Mouse (Mus musculus) midbrain, postnatal 0 days (tissue): ENCODE measurements around the gene Patj. TPM values are rescaled to one million over a fixed set of nuclear protein-coding genes. Genes with fewer than 3 reads are reported as not detected.

Source experiments
- ATAC-seq: fragments of 200-750 bp; cut with Nextera tagmentation; 2 replicates; pipeline ENCODE4 v1.8.0; 2017; ENCODE audit warnings: moderate number of reproducible peaks, mild to moderate bottlenecking, moderate TSS enrichment, moderate library complexity; ENCODE audit not compliant: low FRiP score
- DNase-seq: peaks from one replicate; pipeline ENCODE4 v3.0.0-alpha.2; 2015; ENCODE audit warnings: low spot score
- H3K27ac ChIP-seq: fragments of 300-500 bp; sonication (generic); 2 replicates; pipeline ENCODE4 v1.5.1; 2014; ENCODE audit warnings: low read depth, mild to moderate bottlenecking, low read length, mixed read lengths
- H3K27me3 ChIP-seq: fragments of 300-500 bp; sonication (generic); 2 replicates; pipeline ENCODE4 v1.6.1; 2014; ENCODE audit warnings: low read length, control low read depth, mixed read lengths; ENCODE audit not compliant: insufficient read depth
- H3K36me3 ChIP-seq: fragments of 300-500 bp; sonication (generic); 2 replicates; pipeline ENCODE4 v1.6.1; 2014; ENCODE audit warnings: low read length, control low read depth, mixed read lengths; ENCODE audit not compliant: insufficient read depth
- H3K4me1 ChIP-seq: fragments of 300-500 bp; sonication (generic); 2 replicates; pipeline ENCODE4 v1.6.1; 2014; ENCODE audit warnings: mild to moderate bottlenecking, control low read depth, antibody characterized with exemption, low read length, mixed read lengths; ENCODE audit not compliant: insufficient read depth
- H3K4me2 ChIP-seq: fragments of 300-500 bp; sonication (generic); 2 replicates; pipeline ENCODE4 v1.6.1; 2014; ENCODE audit warnings: low read depth, mild to moderate bottlenecking, low read length, mixed read lengths; ENCODE audit not compliant: poor library complexity, severe bottlenecking
- H3K4me3 ChIP-seq: fragments of 300-500 bp; sonication (generic); 2 replicates; pipeline ENCODE4 v1.5.1; 2014; ENCODE audit warnings: low read depth, mild to moderate bottlenecking, low read length, moderate library complexity
- H3K9ac ChIP-seq: fragments of 300-500 bp; sonication (generic); replicated peaks from 2 replicates; pipeline ENCODE4 v1.6.1; 2014; ENCODE audit warnings: mild to moderate bottlenecking, low read length, moderate library complexity, mixed read lengths; ENCODE audit not compliant: poor library complexity, severe bottlenecking
- H3K9me3 ChIP-seq: fragments of 300-500 bp; sonication (generic); 2 replicates; pipeline ENCODE4 v1.6.1; 2016; ENCODE audit warnings: low read length, control low read depth
- CTCF ChIP-seq: IDR thresholded peaks from 2 replicates; pipeline ENCODE4 v1.5.1; 2016; ENCODE audit warnings: antibody characterized with exemption, mild to moderate bottlenecking
- WGBS: fragments of 180-500 bp; shearing (Covaris S2); extraction: QIAGEN DNeasy Blood & Tissue Kit; methylation state at CpG from one replicate; pipeline ENCODE4 v1.1.7; 2014; 5-methylcytosine and 5-hydroxymethylcytosine counted together
- polyA plus RNA-seq: library from polyadenylated mRNA; unstranded; fragments of >200 nt; fragmentation: Nextera tagmentation; extraction: Ambion mirVana; gene quantifications from 2 replicates; pipeline ENCODE4 v1.2.1, GENCODE M21; 2015
- total RNA-seq: library from RNA; depleted of rRNA; stranded (reverse); fragments of >200 nt; gene quantifications from 2 replicates; pipeline ENCODE4 v1.2.3, GENCODE M21; 2014

Gene Patj
- total and polyA plus RNA-seq, 2 experiments from 2014 or later = 6.9 to 16.9 TPM

DNA sequence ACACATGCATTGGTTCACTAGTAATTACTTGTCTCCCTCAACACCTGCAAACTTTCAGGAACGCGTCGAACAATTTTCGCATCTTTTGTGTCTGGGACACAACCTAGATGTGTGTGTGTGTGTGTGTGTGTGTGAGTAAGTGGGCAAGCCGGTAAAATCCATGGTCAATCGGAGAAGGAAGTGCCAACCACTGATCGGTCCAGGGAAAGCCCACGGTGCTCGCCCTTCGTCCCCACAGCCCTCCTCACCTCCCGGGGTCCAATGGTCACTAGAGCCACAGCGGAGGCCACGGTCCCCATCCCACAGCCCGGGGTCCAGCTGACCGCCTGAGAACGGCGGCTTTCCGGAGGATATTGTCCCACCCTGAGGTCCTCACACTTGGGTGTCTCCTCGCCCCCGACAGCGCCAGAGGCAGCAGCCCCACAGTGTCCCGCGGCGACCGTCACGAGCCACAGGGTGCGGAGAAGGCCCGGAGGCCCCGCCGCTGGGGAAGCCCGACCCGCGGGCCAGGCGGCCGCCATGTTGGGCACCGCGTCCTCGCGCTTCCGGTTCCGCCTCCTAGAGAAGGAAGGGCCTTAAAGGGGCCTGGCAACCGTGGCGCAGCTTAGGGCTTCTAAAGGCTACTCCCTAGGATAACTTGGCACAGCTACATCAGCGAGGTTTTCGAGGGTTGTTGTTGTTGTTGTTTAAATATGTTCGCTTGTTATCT is 12.7 kb upstream of the Patj start, which contains the start of gene Tm2d1:
Gene Tm2d1 (minus strand): TSS at position 591 of the 709 bp plus-strand sequence.
- no peak for TF ChIP-seq CTCF
- WGBS = under 1% methylated on average over 45 of the region's 46 CpGs

DNA sequence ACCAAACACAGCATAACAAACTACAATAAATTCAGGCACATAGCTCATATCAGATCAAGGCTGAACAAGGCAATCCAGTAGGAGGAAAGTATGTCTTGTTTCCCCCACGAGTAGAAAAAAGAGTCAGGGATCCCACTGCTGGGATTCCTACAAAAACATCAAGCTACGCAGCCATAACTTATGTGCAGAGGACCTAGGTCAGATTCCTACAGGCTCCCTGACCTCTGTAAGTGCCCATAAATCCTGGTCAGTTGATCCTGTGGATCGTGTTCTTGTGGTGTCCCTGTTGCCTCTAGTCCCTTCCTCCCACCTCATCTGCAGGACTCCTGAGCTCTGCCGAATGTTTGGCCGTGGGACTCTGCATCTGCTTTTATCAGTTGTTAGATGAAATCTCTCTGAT is 10.5 kb upstream of the Patj start:
- H3K4me2 ChIP-seq = no peak overlapping the region
- DNase-seq = no peak
- TF ChIP-seq CTCF = no peak
- H3K9ac ChIP-seq = no peak overlapping the region
- no peak overlapping the region for H3K4me3 ChIP-seq
- WGBS = 73% methylated on average over 5 of the region's 5 CpGs
- H3K36me3 ChIP-seq = no peaks in the 10 kb centered on the region
- H3K4me1 ChIP-seq = peaks cover 7% of the 10 kb centered on the region
- no peaks in the 10 kb centered on the region for H3K27me3 ChIP-seq
- ATAC-seq = no peak
- no peak overlapping the region for H3K27ac ChIP-seq
- no peaks in the 10 kb centered on the region for H3K9me3 ChIP-seq

More for the DNA sequence above, 12.7 kb upstream of the Patj start, which contains the start of gene Tm2d1:
- Histone ChIP-seq H3K4me3 (peak within 1 kb of the TSS; percentile 51), H3K4me1 (peaks cover 7% of the 10 kb centered on the region), H3K27me3 (no peaks in the 10 kb centered on the region), H3K27ac (peak within 1 kb of the TSS; percentile 52), H3K9ac (peak within 1 kb of the TSS; percentile 75), H3K9me3 (no peaks in the 10 kb centered on the region), H3K36me3 (no peaks in the 10 kb centered on the region), H3K4me2 (peak within 1 kb of the TSS; percentile 56)
- DNase-seq (peak; percentile 93), ATAC-seq (peak; percentile 95)

DNA sequence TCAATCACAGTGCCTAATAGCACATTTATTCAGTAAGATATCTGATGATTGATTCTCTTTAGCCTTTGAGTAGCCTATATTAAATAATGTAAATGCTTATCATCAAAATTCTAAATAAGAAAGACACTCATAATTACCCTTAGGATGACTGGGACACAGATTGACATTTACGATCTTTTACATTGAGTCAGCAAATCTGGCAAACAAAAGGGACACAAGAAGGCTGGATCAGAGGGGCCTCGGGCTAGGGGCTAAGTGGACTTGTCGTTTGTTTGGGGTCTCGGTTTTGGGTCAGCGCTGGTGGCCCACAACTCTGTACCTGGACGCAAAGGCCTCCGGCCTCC is 267 bp upstream of the Patj start:
- peak overlapping the region; percentile 89 for H3K4me3 ChIP-seq
- DNase-seq = peak; percentile 18
- H3K4me2 ChIP-seq = peak overlapping the region; percentile 92
- H3K4me1 ChIP-seq = no peaks in the 10 kb centered on the region; the same call in 1 of the 2 replicates
- 1% methylated on average over 7 of the region's 7 CpGs for WGBS
- H3K9me3 ChIP-seq = no peaks in the 10 kb centered on the region
- TF ChIP-seq CTCF = no peak
- H3K27me3 ChIP-seq = no peaks in the 10 kb centered on the region
- H3K27ac ChIP-seq = peak overlapping the region; percentile 88
- peak overlapping the region; percentile 98 for H3K9ac ChIP-seq
- no peak for ATAC-seq
- no peaks in the 10 kb centered on the region for H3K36me3 ChIP-seq

DNA sequence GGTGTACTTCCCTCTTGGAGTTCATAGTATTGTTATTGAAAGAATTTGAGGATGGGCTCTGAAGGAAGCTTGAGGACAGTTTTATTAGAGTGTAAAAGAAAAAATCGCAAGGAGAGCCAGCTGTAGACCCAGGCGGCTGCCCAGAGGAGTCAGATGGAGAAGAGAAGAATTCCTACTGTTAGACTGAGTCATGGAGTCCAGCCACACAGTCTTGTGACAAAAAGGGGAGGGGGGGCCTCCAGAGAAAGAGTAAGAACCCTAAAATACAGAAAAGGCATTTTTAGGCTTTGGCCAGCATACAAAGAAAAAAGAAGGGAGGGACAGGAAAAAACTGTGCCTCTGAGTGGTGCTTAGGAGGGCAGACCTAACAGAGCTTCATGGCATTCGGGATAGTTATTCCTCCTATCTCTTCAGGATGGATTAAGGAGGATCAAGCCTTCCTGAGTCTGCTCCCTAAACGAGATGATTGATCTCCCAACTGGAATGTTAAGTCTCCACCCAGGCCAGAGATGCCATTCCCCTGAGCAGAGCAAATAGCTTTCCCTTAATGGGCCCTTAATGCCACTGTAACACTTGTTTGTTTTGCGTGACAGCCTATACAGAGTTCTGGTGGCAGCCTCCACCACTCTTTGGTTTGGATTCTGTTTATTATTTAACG is 5.5 kb downstream of the Patj start:
- 45% methylated on average over 6 of the region's 6 CpGs for WGBS

DNA sequence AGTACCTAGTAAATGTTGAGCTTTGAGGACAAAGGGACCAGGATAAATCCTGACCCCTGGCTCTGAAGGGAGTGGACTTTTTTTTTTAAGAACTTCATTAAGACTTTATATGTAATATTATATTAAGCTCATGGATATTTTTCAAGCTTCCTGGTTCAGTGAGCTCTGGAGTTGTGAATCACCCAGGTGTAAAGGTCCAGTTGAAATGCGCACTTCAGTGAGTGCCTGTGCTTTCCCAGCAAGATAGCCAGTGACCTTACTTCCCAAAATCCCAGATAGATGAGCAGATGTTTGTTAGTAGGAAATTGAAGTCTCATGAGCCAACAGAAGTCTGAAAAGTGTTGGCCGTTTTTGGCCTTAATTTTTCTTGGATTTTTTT is 6.0 kb downstream of the Patj start:
- DNase-seq (no peak), ATAC-seq (no peak)
- no peak overlapping the region for H3K27ac ChIP-seq
- no peak overlapping the region for H3K4me3 ChIP-seq
- H3K9me3 ChIP-seq = no peaks in the 10 kb centered on the region
- H3K36me3 ChIP-seq = no peaks in the 10 kb centered on the region
- H3K27me3 ChIP-seq = no peaks in the 10 kb centered on the region
- no peak for TF ChIP-seq CTCF
- H3K4me2 ChIP-seq = no peak overlapping the region
- WGBS = 87% methylated on average over 2 of the region's 2 CpGs
- no peaks in the 10 kb centered on the region for H3K4me1 ChIP-seq
- no peak overlapping the region for H3K9ac ChIP-seq

More for the DNA sequence above, 5.5 kb downstream of the Patj start:
- Histone ChIP-seq H3K4me2 (no peak overlapping the region), H3K27ac (no peak overlapping the region), H3K36me3 (no peaks in the 10 kb centered on the region), H3K9ac (no peak overlapping the region), H3K9me3 (no peaks in the 10 kb centered on the region), H3K27me3 (no peaks in the 10 kb centered on the region), H3K4me1 (no peaks in the 10 kb centered on the region), H3K4me3 (no peak overlapping the region)
- no peak for ATAC-seq
- TF ChIP-seq CTCF = no peak
- DNase-seq = no peak

DNA sequence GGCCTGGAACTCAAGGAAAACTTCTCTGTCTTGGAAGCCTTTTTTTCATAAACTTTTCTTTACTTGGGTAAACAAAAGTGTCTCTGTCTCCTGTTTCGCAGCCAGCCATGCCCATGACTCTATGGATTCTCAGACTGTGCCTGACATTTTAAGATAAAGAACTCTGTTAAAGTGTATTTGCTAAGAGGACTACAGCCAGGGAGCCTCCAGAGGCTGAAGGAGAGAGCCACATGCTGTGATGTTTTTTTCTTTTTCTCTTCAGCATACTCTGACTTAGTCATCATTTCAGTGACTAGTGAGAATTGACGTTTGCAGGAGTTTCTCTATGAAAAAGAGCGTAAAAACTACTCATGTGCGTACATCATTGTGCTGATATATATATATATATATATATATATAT is 7.9 kb downstream of the Patj start:
- DNase-seq (no peak), ATAC-seq (no peak)
- 78% methylated on average over 4 of the region's 4 CpGs for WGBS
- Histone ChIP-seq H3K4me1 (no peaks in the 10 kb centered on the region), H3K4me3 (no peak overlapping the region), H3K27me3 (no peaks in the 10 kb centered on the region), H3K9ac (no peak overlapping the region), H3K9me3 (no peaks in the 10 kb centered on the region), H3K36me3 (no peaks in the 10 kb centered on the region), H3K4me2 (no peak overlapping the region), H3K27ac (no peak overlapping the region)
- TF ChIP-seq CTCF = no peak
